Mouse (Mus musculus) lung, embryonic 16.5 days (tissue): ENCODE measurements around the gene 1700086D15Rik. TPM values are rescaled to one million over a fixed set of nuclear protein-coding genes. Genes with fewer than 3 reads are reported as not detected.

Source experiments
- ATAC-seq: fragments of 200-750 bp; cut with Nextera tagmentation; 2 replicates; pipeline ENCODE4 v1.8.0; 2017; ENCODE audit warnings: low read depth, mild to moderate bottlenecking, moderate library complexity
- H3K27ac ChIP-seq: fragments of 300-500 bp; sonication (generic); 2 replicates; pipeline ENCODE4 v1.5.1; 2014; ENCODE audit warnings: mild to moderate bottlenecking, control low read depth, low read length
- H3K27me3 ChIP-seq: fragments of 300-500 bp; sonication (generic); 2 replicates; pipeline ENCODE4 v1.6.1; 2014; ENCODE audit warnings: low read depth, low read length, mixed read lengths; ENCODE audit not compliant: control insufficient read depth, insufficient read depth
- H3K36me3 ChIP-seq: fragments of 300-500 bp; sonication (generic); 2 replicates; pipeline ENCODE4 v1.6.1; 2014; ENCODE audit warnings: low read length; ENCODE audit not compliant: control insufficient read depth, insufficient read depth
- H3K4me1 ChIP-seq: fragments of 300-500 bp; sonication (generic); replicated peaks from 2 replicates; pipeline ENCODE4 v1.6.1; 2014; ENCODE audit warnings: low read length, mixed read lengths; ENCODE audit not compliant: control insufficient read depth, insufficient read depth
- H3K4me2 ChIP-seq: fragments of 300-500 bp; sonication (generic); 2 replicates; pipeline ENCODE4 v1.6.1; 2014; ENCODE audit warnings: low read depth, low read length, control low read depth
- H3K4me3 ChIP-seq: fragments of 300-500 bp; sonication (generic); 2 replicates; pipeline ENCODE4 v1.5.1; 2014; ENCODE audit warnings: mild to moderate bottlenecking, low read length, control low read depth
- H3K9ac ChIP-seq: fragments of 300-500 bp; sonication (generic); 2 replicates; pipeline ENCODE4 v1.6.1; 2014; ENCODE audit warnings: low read length, control low read depth
- H3K9me3 ChIP-seq: fragments of 300-500 bp; sonication (generic); 2 replicates; pipeline ENCODE4 v1.6.1; 2016; ENCODE audit warnings: low read length; ENCODE audit not compliant: control insufficient read depth
- WGBS: fragments of 180-500 bp; shearing (Covaris S2); extraction: QIAGEN DNeasy Blood & Tissue Kit; methylation state at CpG from one replicate; pipeline ENCODE4 v1.1.7; 2014; 5-methylcytosine and 5-hydroxymethylcytosine counted together
- polyA plus RNA-seq: library from polyadenylated mRNA; unstranded; fragments of >200 nt; fragmentation: Nextera tagmentation; extraction: Ambion mirVana; gene quantifications from 2 replicates; pipeline ENCODE4 v1.2.1, GENCODE M21; 2015

The 1700086D15Rik gene
- 0.14 and 0.19 TPM in 2 replicates for polyA plus RNA-seq

DNA sequence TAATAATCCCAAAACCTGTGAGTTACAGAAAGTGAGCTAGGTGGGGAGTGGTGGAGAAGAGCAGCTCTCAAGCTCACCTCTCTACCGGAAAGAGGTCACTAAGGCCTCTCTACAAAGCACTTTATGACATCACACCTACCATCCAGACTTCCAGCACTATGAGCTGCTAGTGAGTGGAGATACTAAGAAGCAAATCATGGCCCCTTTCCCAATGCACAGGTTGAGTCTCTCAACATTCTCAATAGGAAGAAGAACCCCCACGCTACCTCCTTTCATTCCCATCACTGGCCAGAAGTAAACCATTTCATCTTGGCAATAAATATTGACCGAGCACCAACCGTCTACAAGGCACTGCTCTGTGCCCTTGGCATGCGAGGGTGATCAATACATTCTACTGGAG lies at the start of gene 1700086D15Rik:
Gene 1700086D15Rik, minus strand, starts transcription at position 101 of the 400 bp plus-strand sequence.
- H3K4me2 ChIP-seq: peak within 1 kb of the TSS; percentile 44
- peak within 1 kb of the TSS; percentile 36 for H3K4me3 ChIP-seq
- no peak for ATAC-seq
- 87% methylated on average over 5 of the region's 5 CpGs for WGBS
- no peaks in the 10 kb centered on the region for H3K36me3 ChIP-seq
- H3K9ac ChIP-seq: no peak within 1 kb of the TSS
- H3K9me3 ChIP-seq: no peaks in the 10 kb centered on the region
- H3K27me3 ChIP-seq: no peaks in the 10 kb centered on the region
- peak within 1 kb of the TSS; percentile 82 for H3K27ac ChIP-seq
- H3K4me1 ChIP-seq: 0 out of 2 replicates have a peak, but pooled peaks cover 5% of the 10 kb centered on the region

GRCm38 (mm10) chr11:65209441-65209840 lies 49.8 kb upstream of the 1700086D15Rik start:
- H3K9ac ChIP-seq: no peak overlapping the region
- no peaks in the 10 kb centered on the region for H3K27me3 ChIP-seq
- 0 out of 2 replicates have a peak, but pooled peaks have one; percentile 24 for ATAC-seq
- peaks cover 2% of the 10 kb centered on the region; the same call in 1 of the 2 replicates for H3K4me1 ChIP-seq
- no peak overlapping the region for H3K4me2 ChIP-seq
- no peak overlapping the region for H3K27ac ChIP-seq
- WGBS: 33% methylated on average over 6 of the region's 6 CpGs
- no peaks in the 10 kb centered on the region for H3K36me3 ChIP-seq
- no peaks in the 10 kb centered on the region for H3K9me3 ChIP-seq
- H3K4me3 ChIP-seq: no peak overlapping the region

DNA sequence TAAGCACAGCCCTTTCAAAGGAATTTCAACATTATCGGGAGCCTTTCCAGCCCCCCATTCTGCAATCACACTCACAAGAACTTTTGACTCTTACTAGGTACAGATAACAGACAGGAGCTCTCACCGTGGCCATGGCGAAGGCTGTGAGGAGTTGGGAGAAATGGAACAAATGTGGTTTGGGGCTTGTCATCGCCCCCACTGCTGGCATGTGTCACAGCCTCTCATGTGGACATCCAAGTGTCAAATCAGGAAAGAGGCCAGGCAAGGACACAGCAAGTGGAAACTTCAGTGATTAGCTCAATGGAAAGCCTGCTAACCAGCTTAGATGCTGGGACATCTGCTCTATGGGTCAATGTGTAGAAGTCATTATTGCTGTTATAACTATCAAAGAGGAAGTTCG lies 45.6 kb upstream of the 1700086D15Rik start:
- Histone ChIP-seq H3K9me3 (no peaks in the 10 kb centered on the region), H3K9ac (no peak overlapping the region), H3K27me3 (no peaks in the 10 kb centered on the region), H3K27ac (no peak overlapping the region), H3K4me1 (peaks cover 2% of the 10 kb centered on the region; the same call in 1 of the 2 replicates), H3K4me2 (no peak overlapping the region), H3K36me3 (no peaks in the 10 kb centered on the region; the same call in 1 of the 2 replicates), H3K4me3 (no peak overlapping the region)
- WGBS: 44% methylated on average over 5 of the region's 5 CpGs
- no peak for ATAC-seq

- Histone ChIP-seq H3K4me2 (no peak overlapping the region), H3K27me3 (no peaks in the 10 kb centered on the region), H3K9ac (no peak overlapping the region), H3K4me3 (no peak overlapping the region), H3K9me3 (no peaks in the 10 kb centered on the region), H3K36me3 (no peaks in the 10 kb centered on the region; the same call in 1 of the 2 replicates), H3K4me1 (peaks cover 2% of the 10 kb centered on the region; the same call in 1 of the 2 replicates), H3K27ac (no peak overlapping the region)
- no peak for ATAC-seq
- WGBS: 51% methylated on average over 13 of the region's 13 CpGs
Measured at GRCm38 (mm10) chr11:65204651-65205050, 45.0 kb upstream of the 1700086D15Rik start.

GRCm38 (mm10) chr11:65203020-65203419 lies 43.3 kb upstream of the 1700086D15Rik start:
- ATAC-seq: no peak
- no peak overlapping the region for H3K27ac ChIP-seq
- H3K9ac ChIP-seq: no peak overlapping the region
- 78% methylated on average over 1 of the region's 1 CpGs for WGBS
- H3K4me1 ChIP-seq: peaks cover 2% of the 10 kb centered on the region; the same call in 1 of the 2 replicates
- H3K27me3 ChIP-seq: no peaks in the 10 kb centered on the region
- no peaks in the 10 kb centered on the region; the same call in 1 of the 2 replicates for H3K36me3 ChIP-seq
- H3K4me2 ChIP-seq: no peak overlapping the region
- no peak overlapping the region for H3K4me3 ChIP-seq
- no peaks in the 10 kb centered on the region for H3K9me3 ChIP-seq

DNA sequence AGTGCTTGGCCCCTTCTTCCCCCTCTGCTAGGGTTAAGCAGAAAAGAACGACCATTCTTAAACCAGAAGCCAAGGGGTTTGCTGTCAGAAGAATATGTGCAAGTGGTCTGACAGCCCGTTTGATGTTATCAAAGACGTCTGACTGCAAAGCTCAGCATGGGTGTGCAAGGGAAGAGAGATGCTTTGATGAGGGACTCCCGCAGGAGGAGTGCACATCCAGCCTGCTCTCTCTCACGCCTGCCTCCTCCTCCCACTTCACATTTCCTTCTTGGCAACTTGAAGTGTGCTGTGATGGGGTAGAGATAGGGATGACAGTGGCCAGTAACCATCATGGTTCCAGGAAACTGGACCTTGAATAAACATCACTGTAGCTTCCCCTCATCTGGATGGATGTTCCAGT lies 42.5 kb upstream of the 1700086D15Rik start:
- Histone ChIP-seq H3K4me3 (no peak overlapping the region), H3K27me3 (no peaks in the 10 kb centered on the region), H3K9ac (no peak overlapping the region), H3K36me3 (no peaks in the 10 kb centered on the region; the same call in 1 of the 2 replicates), H3K27ac (no peak overlapping the region), H3K9me3 (no peaks in the 10 kb centered on the region), H3K4me2 (no peak overlapping the region), H3K4me1 (peaks cover 2% of the 10 kb centered on the region; the same call in 1 of the 2 replicates)
- ATAC-seq: peak; percentile 86
- WGBS: 5% methylated on average over 5 of the region's 5 CpGs

DNA sequence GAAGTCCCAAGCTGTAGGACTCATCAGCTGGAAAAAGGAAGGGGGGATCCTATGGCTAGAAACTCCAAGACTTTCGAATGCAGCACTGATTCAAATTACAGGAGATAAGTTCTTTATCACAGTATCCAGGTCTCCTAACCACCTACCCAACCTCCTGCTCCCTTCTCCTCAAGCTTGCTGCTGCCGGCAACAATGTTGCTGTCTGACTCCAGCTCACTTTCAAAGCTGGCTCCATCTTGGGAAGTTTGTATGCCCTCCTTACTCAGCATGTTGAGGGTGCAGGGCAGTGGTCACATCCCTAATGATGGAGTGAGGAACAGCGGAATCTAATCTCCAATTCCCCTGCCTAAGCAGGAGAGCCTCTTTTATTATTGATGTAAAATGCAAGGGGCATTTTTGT lies 38.3 kb upstream of the 1700086D15Rik start:
- H3K4me3 ChIP-seq: no peak overlapping the region
- no peaks in the 10 kb centered on the region for H3K36me3 ChIP-seq
- no peak overlapping the region for H3K27ac ChIP-seq
- 77% methylated on average over 3 of the region's 3 CpGs for WGBS
- H3K4me2 ChIP-seq: no peak overlapping the region
- no peaks in the 10 kb centered on the region for H3K9me3 ChIP-seq
- no peak overlapping the region for H3K9ac ChIP-seq
- no peaks in the 10 kb centered on the region for H3K4me1 ChIP-seq
- no peaks in the 10 kb centered on the region for H3K27me3 ChIP-seq
- no peak for ATAC-seq

DNA sequence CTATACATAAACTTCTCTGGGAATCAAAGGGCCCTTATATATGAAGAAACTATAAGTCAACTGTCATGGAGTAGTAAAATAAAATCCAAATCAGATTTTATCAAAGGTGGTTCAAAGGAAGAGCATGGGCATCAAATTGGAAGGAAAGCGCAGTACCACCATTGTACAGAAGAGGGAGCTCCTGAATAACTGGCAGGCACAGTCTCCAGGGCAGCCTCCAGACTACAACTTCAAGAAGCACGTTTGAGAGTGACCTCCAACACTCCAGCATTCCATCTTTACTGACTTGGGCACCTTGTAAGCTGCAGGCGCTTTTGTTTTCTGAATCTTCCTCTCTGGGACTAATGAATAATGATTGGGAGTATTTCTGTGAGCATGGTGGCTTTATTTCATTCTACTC lies 37.6 kb upstream of the 1700086D15Rik start:
- H3K27ac ChIP-seq: no peak overlapping the region
- ATAC-seq: peak; percentile 47; the same call in 1 of the 2 replicates
- no peak overlapping the region for H3K9ac ChIP-seq
- WGBS: 2% methylated on average over 3 of the region's 3 CpGs
- no peaks in the 10 kb centered on the region for H3K36me3 ChIP-seq
- H3K9me3 ChIP-seq: no peaks in the 10 kb centered on the region
- no peak overlapping the region for H3K4me2 ChIP-seq
- H3K27me3 ChIP-seq: no peaks in the 10 kb centered on the region
- no peak overlapping the region for H3K4me3 ChIP-seq
- no peaks in the 10 kb centered on the region for H3K4me1 ChIP-seq

GRCm38 (mm10) chr11:65186974-65187373 lies 27.3 kb upstream of the 1700086D15Rik start:
- Histone ChIP-seq H3K36me3 (no peaks in the 10 kb centered on the region), H3K9me3 (no peaks in the 10 kb centered on the region), H3K27ac (no peak overlapping the region), H3K27me3 (no peaks in the 10 kb centered on the region), H3K4me1 (0 out of 2 replicates have a peak, but pooled peaks cover 2% of the 10 kb centered on the region), H3K4me3 (no peak overlapping the region), H3K4me2 (no peak overlapping the region), H3K9ac (no peak overlapping the region)
- ATAC-seq: peak; percentile 59; the same call in 1 of the 2 replicates
- 56% methylated on average over 10 of the region's 12 CpGs for WGBS
